Comparison of ENCODE assay signal across 25 mouse cellular contexts in the genomic region with DNA sequence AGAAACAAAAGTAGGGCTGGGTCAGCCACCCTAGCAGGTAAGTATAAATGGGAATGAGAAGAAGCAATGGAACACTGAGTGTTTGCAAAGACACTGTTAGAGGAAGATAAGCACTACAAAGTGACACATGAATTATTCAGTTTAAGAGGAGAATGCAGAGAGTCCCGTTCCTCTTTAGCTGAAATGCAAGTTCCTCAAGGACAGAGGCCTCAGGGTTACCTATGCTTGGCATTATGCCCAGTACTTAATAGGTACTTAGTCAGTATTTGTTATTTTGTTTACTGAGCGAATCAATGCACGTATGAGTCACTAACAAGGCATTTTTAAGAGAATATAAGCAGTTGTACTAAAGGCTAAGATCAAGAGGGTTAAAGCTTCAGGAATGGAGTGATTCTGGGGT.
"Had no signal": no experiment of that assay in that cellular context is flagged by ENCODE, and none has a peak within 500 bp of the region (broad histone marks: within the 10 kb centered on the region; RNA-seq: fewer than 3 reads in every experiment).

No protein-coding gene starts in this region.

- ATAC-seq: hindbrain, postnatal 0 days; intestine, embryonic 16.5 days; liver, embryonic 12.5 days had no signal

- H3K27me3 ChIP-seq: heart, embryonic 13.5 days; heart, embryonic 15.5 days; hindbrain, embryonic 13.5 days; hindbrain, embryonic 15.5 days; limb, embryonic 13.5 days; limb, embryonic 15.5 days; liver, embryonic 12.5 days had no signal

- H3K9ac ChIP-seq: heart, embryonic 13.5 days; heart, embryonic 15.5 days; hindbrain, embryonic 13.5 days; hindbrain, embryonic 15.5 days; limb, embryonic 13.5 days; limb, embryonic 15.5 days; liver, embryonic 12.5 days; liver, embryonic 14.5 days had no signal

- H3K9me3 ChIP-seq: heart, embryonic 13.5 days; heart, embryonic 15.5 days; hindbrain, embryonic 13.5 days; hindbrain, embryonic 15.5 days; limb, embryonic 13.5 days; limb, embryonic 15.5 days; liver, embryonic 12.5 days had no signal

- H3K4me3 ChIP-seq: heart, adult 2 months; heart, embryonic 13.5 days; heart, embryonic 15.5 days; hindbrain, embryonic 13.5 days; hindbrain, embryonic 15.5 days; limb, embryonic 13.5 days; limb, embryonic 15.5 days; liver, embryonic 12.5 days had no signal

- DNase-seq: gastrocnemius, postnatal 14 days; gastrocnemius, postnatal 36 days; heart, adult 11 months; heart, adult 2 months; heart, postnatal 14 days; heart, postnatal 36 days; kidney, adult 11 months; kidney, adult 2 months; kidney, adult 9 months; kidney, postnatal 14 days; kidney, postnatal 36 days; layer of hippocampus, adult 9-11 months; layer of hippocampus, postnatal 36 days; left cerebral cortex, postnatal 4 days had no signal

- H3K4me1 ChIP-seq: heart, embryonic 13.5 days; heart, embryonic 15.5 days; hindbrain, embryonic 13.5 days; hindbrain, embryonic 15.5 days; limb, embryonic 13.5 days; limb, embryonic 15.5 days; liver, embryonic 12.5 days had no signal

- H3K27ac ChIP-seq: heart, adult 2 months; heart, embryonic 13.5 days; heart, embryonic 15.5 days; hindbrain, embryonic 13.5 days; hindbrain, embryonic 15.5 days; hindbrain, postnatal 0 days; limb, embryonic 13.5 days; limb, embryonic 15.5 days; liver, embryonic 12.5 days; liver, embryonic 14.5 days had no signal

- H3K4me2 ChIP-seq: heart, embryonic 11.5 days; heart, embryonic 13.5 days; heart, embryonic 15.5 days; hindbrain, embryonic 13.5 days; hindbrain, embryonic 15.5 days; limb, embryonic 13.5 days; limb, embryonic 15.5 days; liver, embryonic 12.5 days had no signal

- H3K36me3 ChIP-seq: heart, embryonic 13.5 days; heart, embryonic 15.5 days; hindbrain, embryonic 13.5 days; hindbrain, embryonic 15.5 days; limb, embryonic 13.5 days; limb, embryonic 15.5 days; liver, embryonic 12.5 days had no signal
